ENCODE assay signal across 16 mouse cellular contexts in genomic region chr7:47108779-47109189, GRCm38 (mm10). TPM values are rescaled to one million over a fixed set of nuclear protein-coding genes. Genes with fewer than 3 reads are reported as not detected.
DNase-seq lines count a peak whose midpoint lies in the region; TF ChIP-seq lines count a peak whose summit lies in the region.
"Had no signal": no experiment of that assay in that cellular context is flagged by ENCODE, and none has a peak within 500 bp of the region (broad histone marks: within the 10 kb centered on the region; RNA-seq: fewer than 3 reads in every experiment).

No protein-coding gene starts in this region.

- DNase-seq in layer of hippocampus, adult 2 months (ENCODE audit: low spot score in 2 of 2), result no peak
- DNase-seq in layer of hippocampus, adult 9-10 months (ENCODE audit: low spot score), result no peak
- DNase-seq in right cerebral cortex, adult 2 months (ENCODE audit: low spot score in 2 of 2), result peak; percentile 71 to 72
- DNase-seq in right cerebral cortex, postnatal 14 days, result no peak
- peak; percentile 58 to 64 for DNase-seq in adrenal gland, postnatal 36 days
- peak; percentile 57 for DNase-seq in telencephalon, adult 2 months (ENCODE audit: low read depth, low spot score)
- no peak for DNase-seq in gastrocnemius, postnatal 10 days
- DNase-seq in thymus, postnatal 4 days, result no peak
- DNase-seq: cerebellum, postnatal 14 days; kidney, postnatal 10 days; midbrain, embryonic 14.5 days had no signal

- no peak overlapping the region for H3K4me3 ChIP-seq in layer of hippocampus, adult 2 months
- H3K4me3 ChIP-seq: embryonic facial prominence, embryonic 13.5 days; forebrain, embryonic 12.5 days; limb, embryonic 12.5 days; lung, embryonic 15.5 days had no signal

- H3K27ac ChIP-seq in layer of hippocampus, adult 2 months, result peak overlapping the region; percentile 36
- H3K27ac ChIP-seq: embryonic facial prominence, embryonic 13.5 days; forebrain, embryonic 12.5 days; limb, embryonic 12.5 days; lung, embryonic 15.5 days had no signal

- TF ChIP-seq CTCF in layer of hippocampus, adult 2 months (conservative IDR thresholded peaks at IDR 0.05), result no peak

RNA-seq across cellular contexts. Expression of gene Ptpn5, which starts 24.7 kb away (rescaled TPM):
- total RNA-seq in layer of hippocampus, adult 2 months (2021), result 100 to 1,000 TPM; 104 to 107 TPM
- 1 to 10 TPM in 1 of 2 experiments, under 1 TPM in 1; 0.53 to 1.1 TPM for total RNA-seq in adrenal gland, postnatal 36 days (2021)
- total RNA-seq in gastrocnemius, postnatal 10 days (2021), result under 1 TPM in 1 of 2 experiments, not detected in 1; 0.20 TPM
- total RNA-seq: granulocyte monocyte progenitor cell, adult 5-6 weeks had no signal

RNA-seq across cellular contexts. Expression of gene Tmem86a, which starts 58.4 kb away (rescaled TPM):
- total RNA-seq in layer of hippocampus, adult 2 months (2021), result 10 to 100 TPM in 1 of 2 experiments, 1 to 10 TPM in 1; 9.8 to 14.0 TPM
- 10 to 100 TPM; 21.8 to 38.1 TPM for total RNA-seq in adrenal gland, postnatal 36 days (2021)
- 1 to 10 TPM; 8.2 to 9.0 TPM for total RNA-seq in gastrocnemius, postnatal 10 days (2021)

Comparison
In these comparisons a context has a peak if more than half of its experiments do, and no peak if none do; other contexts are left out.
1. DNase-seq: peak in right cerebral cortex, adult 2 months (2 of 2), adrenal gland, postnatal 36 days (2 of 2) and telencephalon, adult 2 months (single experiment); none in layer of hippocampus, adult 2 months (0 of 2), layer of hippocampus, adult 9-10 months (single experiment), right cerebral cortex, postnatal 14 days (single experiment), gastrocnemius, postnatal 10 days (single experiment) and thymus, postnatal 4 days (single experiment).
2. RNA of gene Ptpn5, which starts 24.7 kb away (total RNA-seq): 104 to 107 TPM in layer of hippocampus, adult 2 months; 0.53 to 1.1 TPM in adrenal gland, postnatal 36 days and 0.20 TPM in gastrocnemius, postnatal 10 days; every median in the first group is over 10 times any median in the second.